In the genomic region with DNA sequence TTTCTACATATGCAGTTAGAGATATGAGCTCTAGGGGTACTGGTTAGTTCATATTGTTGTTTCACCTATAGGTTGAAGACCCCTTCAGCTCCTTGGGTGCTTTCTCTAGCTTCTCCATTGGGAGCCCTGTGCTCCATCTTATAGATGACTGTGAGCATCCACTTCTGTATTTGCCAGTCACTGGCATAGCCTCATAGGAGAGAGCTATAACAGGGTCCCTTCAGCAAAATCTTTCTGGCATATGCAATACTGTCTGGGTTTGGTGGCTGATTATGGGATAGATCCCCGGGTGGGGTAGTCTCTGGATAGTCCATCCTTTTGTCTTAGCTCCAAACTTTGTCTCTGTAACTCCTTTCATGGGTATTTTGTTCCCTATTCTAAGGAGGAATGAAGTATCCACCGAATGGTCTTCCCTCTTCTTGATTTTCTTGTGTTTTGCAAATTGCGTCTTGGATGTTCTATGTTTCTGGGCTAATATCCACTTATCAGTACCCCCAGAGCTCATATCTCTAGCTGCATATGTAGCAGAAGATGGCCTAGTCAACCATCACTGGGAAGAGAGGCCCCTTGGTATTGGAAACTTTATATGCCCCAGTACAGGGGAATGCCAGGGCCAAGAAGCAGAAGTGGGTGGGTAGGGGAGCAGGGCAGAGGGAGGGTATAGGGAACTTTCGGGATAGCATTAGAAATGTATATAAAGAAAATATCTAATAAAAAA, we compare ENCODE assay signal across 7 mouse cellular contexts.
DNase-seq lines count a peak whose midpoint lies in the region; ATAC-seq and TF ChIP-seq lines count a peak whose summit lies in the region.
"Not testable (repeated sequence)": the region's sequence is repeated elsewhere in the genome, so short reads cannot be mapped to it uniquely, and the experiment has no call there.

No protein-coding gene starts in this region.

- peak; percentile 65 for TF ChIP-seq EP300 in liver, embryonic 14.5 days (IDR thresholded peaks at IDR 0.05; ENCODE audit: low read depth)

- ATAC-seq in liver, embryonic 11.5 days (replicated peaks; ENCODE audit: low FRiP score) = peak; percentile 77
- ATAC-seq in liver, embryonic 12.5 days = peak; percentile 87
- peak; percentile 90 for ATAC-seq in liver, embryonic 13.5 days (ENCODE audit: low read depth)
- ATAC-seq in liver, embryonic 14.5 days (ENCODE audit: insufficient read depth) = peak; percentile 83
- peak; percentile 85 for ATAC-seq in liver, embryonic 15.5 days (ENCODE audit: insufficient read depth)
- peak; percentile 74 for ATAC-seq in liver, embryonic 16.5 days (ENCODE audit: low read depth)

- not testable (repeated sequence) for H3K4me1 ChIP-seq in liver, embryonic 11.5 days (replicated peaks; ENCODE audit: control insufficient read depth, insufficient read depth, low read length); liver, embryonic 14.5 days (replicated peaks; ENCODE audit: control insufficient read depth in 2 of 2, insufficient read depth in 2 of 2, low read length in 1 of 2); liver, embryonic 15.5 days (replicated peaks); liver, embryonic 16.5 days (ENCODE audit: control insufficient read depth, low read depth, low read length)
- H3K4me1 ChIP-seq in liver, embryonic 12.5 days = peaks cover 14% of the 10 kb centered on the region
- peaks cover 11% of the 10 kb centered on the region for H3K4me1 ChIP-seq in liver, embryonic 13.5 days (replicated peaks)

- WGBS in liver, embryonic 11.5 days = 63% methylated on average over 4 of the region's 4 CpGs
- WGBS in liver, embryonic 12.5 days (ENCODE audit: insufficient replicate concordance) = 49% methylated on average over 4 of the region's 4 CpGs
- 43% methylated on average over 4 of the region's 4 CpGs for WGBS in liver, embryonic 13.5 days (ENCODE audit: insufficient replicate concordance)
- WGBS in liver, embryonic 14.5 days (ENCODE audit: insufficient replicate concordance) = 42% methylated on average over 4 of the region's 4 CpGs
- WGBS in liver, embryonic 15.5 days (ENCODE audit: insufficient replicate concordance) = 45% methylated on average over 4 of the region's 4 CpGs
- WGBS in liver, embryonic 16.5 days (ENCODE audit: insufficient replicate concordance) = 44% methylated on average over 4 of the region's 4 CpGs

- DNase-seq in c-Kit-positive CD71-positive TER-119-positive erythroid progenitor cells, embryonic 14.5 days (ENCODE audit: low spot score) = peak; percentile 6
- not testable (repeated sequence) for DNase-seq in liver, embryonic 11.5 days (ENCODE audit: low spot score)
- peak; percentile 38 for DNase-seq in liver, embryonic 13.5 days
- peak in 1 of 3 experiments; percentile 23 for DNase-seq in liver, embryonic 14.5 days (ENCODE audit: low read depth in 3 of 3, low spot score in 3 of 3)

- not testable (repeated sequence) for H3K27ac ChIP-seq in liver, embryonic 11.5 days (ENCODE audit: low read depth, low read length); liver, embryonic 16.5 days (ENCODE audit: low read length)
- H3K27ac ChIP-seq in liver, embryonic 12.5 days = peak overlapping the region; percentile 73
- peak overlapping the region; percentile 75 for H3K27ac ChIP-seq in liver, embryonic 13.5 days
- H3K27ac ChIP-seq in liver, embryonic 14.5 days = peak overlapping the region; percentile 44
- H3K27ac ChIP-seq in liver, embryonic 15.5 days (replicated peaks) = peak overlapping the region; percentile 67

- not testable (repeated sequence) for H3K4me3 ChIP-seq in liver, embryonic 11.5 days (ENCODE audit: low read depth, low read length); liver, embryonic 12.5 days; liver, embryonic 13.5 days (replicated peaks); liver, embryonic 14.5 days (ENCODE audit: insufficient read depth in 1 of 2, low read depth in 2 of 2, low read length in 2 of 2); liver, embryonic 15.5 days (replicated peaks); liver, embryonic 16.5 days (ENCODE audit: low read depth, low read length)

- not testable (repeated sequence) for H3K9ac ChIP-seq in liver, embryonic 11.5 days (ENCODE audit: low read depth, low read length); liver, embryonic 12.5 days; liver, embryonic 13.5 days; liver, embryonic 14.5 days (replicated peaks); liver, embryonic 15.5 days; liver, embryonic 16.5 days (ENCODE audit: low read depth, low read length)

- H3K36me3 ChIP-seq in liver, embryonic 11.5 days (ENCODE audit: control insufficient read depth, insufficient read depth, low read length); liver, embryonic 12.5 days; liver, embryonic 13.5 days; liver, embryonic 14.5 days (replicated peaks; ENCODE audit: control insufficient read depth, insufficient read depth, low read depth); liver, embryonic 15.5 days (replicated peaks); liver, embryonic 16.5 days (ENCODE audit: control insufficient read depth, insufficient read depth): not testable (repeated sequence)

- not testable (repeated sequence) for H3K9me3 ChIP-seq in liver, embryonic 11.5 days (ENCODE audit: control insufficient read depth, low read length); liver, embryonic 12.5 days (replicated peaks); liver, embryonic 13.5 days (replicated peaks); liver, embryonic 14.5 days (ENCODE audit: control insufficient read depth, low read length); liver, embryonic 15.5 days (replicated peaks); liver, embryonic 16.5 days (replicated peaks; ENCODE audit: control insufficient read depth, low read length)

- not testable (repeated sequence) for H3K27me3 ChIP-seq in liver, embryonic 11.5 days (replicated peaks; ENCODE audit: control insufficient read depth, insufficient read depth, low read length); liver, embryonic 12.5 days (replicated peaks); liver, embryonic 13.5 days; liver, embryonic 14.5 days (ENCODE audit: control insufficient read depth, insufficient read depth, low read length); liver, embryonic 15.5 days; liver, embryonic 16.5 days (ENCODE audit: control insufficient read depth, insufficient read depth, low read depth, low read length)

- not testable (repeated sequence) for TF ChIP-seq CTCF in liver, embryonic 14.5 days (IDR thresholded peaks at IDR 0.05; ENCODE audit: low read depth)

- H3K4me2 ChIP-seq in liver, embryonic 11.5 days; liver, embryonic 16.5 days (ENCODE audit: low read depth, low read length): not testable (repeated sequence)
- H3K4me2 ChIP-seq in liver, embryonic 12.5 days = peak overlapping the region; percentile 31
- peak overlapping the region; percentile 33 for H3K4me2 ChIP-seq in liver, embryonic 13.5 days
- peak overlapping the region; percentile 28 for H3K4me2 ChIP-seq in liver, embryonic 14.5 days (ENCODE audit: low read depth)
- peak overlapping the region; percentile 29 for H3K4me2 ChIP-seq in liver, embryonic 15.5 days
